Mouse (Mus musculus) heart, adult 2 months (tissue): Measurements from ENCODE around the gene Gm3594.
"Not testable (repeated sequence)": the region's sequence is repeated elsewhere in the genome, so short reads cannot be mapped to it uniquely, and the experiment has no call there.

Source experiments
- CTCF ChIP-seq: fragments of 200-600 bp; IDR thresholded peaks from 2 replicates; pipeline ENCODE4 v1.8.1; 2022; ENCODE audit warnings: antibody characterized with exemption, mild to moderate bottlenecking, moderate library complexity
- EP300 ChIP-seq: fragments of 200-500 bp; IDR thresholded peaks from 2 replicates; pipeline ENCODE4 v1.6.1; 2011; ENCODE audit warnings: low read depth, low read length, control low read depth; ENCODE audit not compliant: insufficient read depth

- TF ChIP-seq EP300, CTCF: not testable (repeated sequence)
These were observed 17.6 kb downstream of the Gm3594 start for GRCm38 (mm10) chr14:6426766-6427165.
